Mouse (Mus musculus) urinary bladder, postnatal 14 days (tissue): ENCODE measurements around the gene Gli3.

ENCODE experiments used
- DNase-seq: peaks from one replicate; pipeline ENCODE4 v3.0.0; 2021; ENCODE audit warnings: low spot score

The Gli3 gene

GRCm38 (mm10) chr13:15488065-15488464, 25.0 kb downstream of the Gli3 start:
- no peak for DNase-seq

- DNase-seq, result no peak
Measured at GRCm38 (mm10) chr13:15495820-15496219, 32.8 kb downstream of the Gli3 start.

- no peak for DNase-seq
Measured at GRCm38 (mm10) chr13:15498338-15498737, 35.3 kb downstream of the Gli3 start.

DNA sequence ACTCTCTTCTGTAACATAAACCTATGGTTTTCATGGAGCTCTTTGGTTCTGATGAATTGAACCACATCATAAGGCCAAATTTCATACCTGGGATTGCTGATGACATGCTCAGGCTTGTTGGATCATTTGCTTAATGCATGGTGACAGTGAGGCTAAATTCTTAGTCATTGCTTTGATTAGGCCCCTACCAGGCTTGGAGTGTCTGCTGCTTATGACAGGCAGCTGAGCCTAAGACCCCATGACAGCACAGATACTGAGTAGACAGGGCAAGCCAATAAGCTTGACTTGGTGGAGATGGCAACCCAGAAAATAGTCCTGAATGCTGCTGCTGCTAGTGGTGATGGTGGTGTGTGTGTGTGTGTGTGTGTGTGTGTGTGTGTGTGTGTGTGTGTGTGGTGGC, 47.9 kb downstream of the Gli3 start:
- DNase-seq, result no peak

DNA sequence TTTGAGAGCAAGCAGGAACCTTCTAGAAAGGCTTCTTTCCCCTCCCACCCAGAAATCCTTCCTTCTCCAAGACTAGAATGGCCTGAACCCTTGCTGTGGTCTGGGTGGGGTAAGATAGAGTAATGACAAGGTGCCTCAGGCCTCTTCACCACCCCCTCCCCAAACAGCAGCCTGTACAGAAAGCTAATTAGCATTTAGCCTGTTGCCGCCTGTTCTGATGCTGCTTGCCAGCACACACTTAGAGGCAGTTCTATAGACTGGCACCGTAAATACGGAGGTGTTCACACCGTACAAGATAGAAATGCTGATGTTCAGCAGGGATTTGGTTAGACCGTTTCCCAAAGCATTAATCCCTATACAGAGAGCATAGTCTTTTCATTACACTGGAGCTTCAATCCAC, 50.1 kb downstream of the Gli3 start:
- no peak for DNase-seq

DNA sequence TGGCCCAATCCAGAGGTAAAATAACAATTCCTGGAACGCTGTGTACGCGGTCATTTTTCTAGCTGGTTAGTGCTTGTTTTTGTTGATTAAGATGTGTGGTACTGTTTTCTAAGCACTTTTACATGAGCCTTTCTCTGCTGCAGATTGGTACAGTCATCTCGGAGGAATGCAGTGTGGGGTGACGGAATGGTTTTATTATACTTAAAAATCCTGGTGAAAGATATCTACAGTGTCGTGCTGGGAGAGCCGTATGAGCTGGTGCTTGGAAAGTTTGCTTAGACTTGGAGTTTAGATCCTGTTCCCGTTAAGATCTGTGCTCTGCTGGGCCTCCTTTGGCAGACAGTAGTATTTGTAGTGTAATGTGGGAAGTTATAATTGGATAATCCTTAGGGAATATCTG, 51.0 kb downstream of the Gli3 start:
- DNase-seq, result peak; percentile 13

DNA sequence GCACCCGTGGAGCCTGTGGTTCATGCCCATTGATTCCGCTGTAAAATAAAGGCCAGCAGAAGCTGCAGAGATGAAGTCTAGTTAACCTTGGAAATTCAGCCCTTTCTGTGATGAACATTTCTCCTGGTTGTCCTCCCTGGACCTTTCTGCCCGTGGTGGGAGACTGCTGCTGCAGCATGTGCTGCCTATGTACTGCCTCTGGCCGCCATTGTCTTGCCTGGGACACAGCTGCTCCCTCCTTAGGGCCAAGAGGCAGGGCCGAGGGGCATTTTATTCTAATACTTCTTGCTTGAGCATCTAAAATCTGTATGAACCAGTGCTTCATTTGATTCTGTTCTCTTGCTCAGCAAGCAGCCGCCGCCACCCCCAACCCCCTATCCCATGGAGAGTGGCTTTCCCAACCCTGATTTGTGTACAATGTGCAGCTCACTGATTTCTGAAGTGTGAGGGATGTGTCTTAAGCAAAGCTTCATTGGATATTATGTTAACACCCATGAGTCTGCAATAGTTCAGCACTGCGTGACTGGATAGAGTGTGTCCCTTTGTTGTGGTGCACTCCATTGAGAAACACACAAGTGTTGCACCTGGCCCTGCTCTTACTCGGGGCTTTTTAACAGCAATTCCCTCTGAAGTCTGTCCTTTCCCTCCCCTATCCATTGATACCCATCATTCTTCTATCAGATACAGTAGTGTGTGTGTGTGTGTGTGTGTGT, 54.2 kb downstream of the Gli3 start:
- no peak for DNase-seq

GRCm38 (mm10) chr13:15520353-15520752, 57.3 kb downstream of the Gli3 start:
- DNase-seq, result no peak

- no peak for DNase-seq
Measured at GRCm38 (mm10) chr13:15522153-15522552, 59.1 kb downstream of the Gli3 start.

GRCm38 (mm10) chr13:15524208-15524607, 61.2 kb downstream of the Gli3 start:
- DNase-seq, result no peak

DNA sequence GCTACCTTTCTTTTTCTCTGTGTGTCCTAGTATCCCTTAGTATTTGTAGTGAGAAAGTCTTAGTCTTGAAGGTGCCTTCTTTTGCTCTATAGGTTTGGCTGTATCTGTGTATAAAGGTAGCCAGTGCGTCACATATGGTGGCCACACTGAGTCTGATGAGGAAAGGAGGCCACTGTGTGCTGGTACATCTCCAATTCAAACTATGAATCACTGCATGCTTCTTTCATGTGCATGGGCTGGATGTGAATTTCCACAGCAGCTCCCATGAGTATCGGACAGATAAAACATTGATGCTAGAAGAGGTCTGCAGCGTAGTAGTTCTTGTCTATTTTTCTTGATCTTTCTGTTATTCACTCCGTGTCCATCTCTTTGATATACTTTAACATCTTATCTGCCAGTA, 63.7 kb downstream of the Gli3 start:
- no peak for DNase-seq

- no peak for DNase-seq
Measured at GRCm38 (mm10) chr13:15531568-15531967, 68.5 kb downstream of the Gli3 start.

- no peak for DNase-seq
Measured at GRCm38 (mm10) chr13:15537206-15537605, 74.2 kb downstream of the Gli3 start.

DNA sequence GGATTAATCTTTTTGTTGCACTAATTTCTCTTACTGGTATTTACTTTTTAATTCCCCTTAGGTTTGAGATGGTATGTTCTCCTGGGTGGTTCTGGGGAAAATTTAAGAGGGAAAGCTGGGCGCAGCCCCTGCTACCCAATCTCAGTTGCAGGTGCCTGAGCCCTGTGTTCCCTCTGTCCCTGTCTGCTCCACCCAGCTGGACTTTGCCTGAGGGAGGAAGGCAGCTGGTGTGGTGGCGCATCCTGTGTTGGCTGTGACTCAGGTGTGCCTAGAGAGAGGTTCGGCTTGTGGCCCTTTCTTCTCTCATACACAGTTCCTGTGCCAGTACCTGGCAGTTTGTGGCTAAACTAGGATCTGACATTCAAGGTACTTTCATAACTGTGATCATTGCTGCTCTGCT, 74.6 kb downstream of the Gli3 start:
- DNase-seq, result peak; percentile 20

GRCm38 (mm10) chr13:15538389-15538788, 75.4 kb downstream of the Gli3 start:
- peak; percentile 32 for DNase-seq

- DNase-seq, result no peak
Measured at GRCm38 (mm10) chr13:15542053-15542452, 79.0 kb downstream of the Gli3 start.

DNA sequence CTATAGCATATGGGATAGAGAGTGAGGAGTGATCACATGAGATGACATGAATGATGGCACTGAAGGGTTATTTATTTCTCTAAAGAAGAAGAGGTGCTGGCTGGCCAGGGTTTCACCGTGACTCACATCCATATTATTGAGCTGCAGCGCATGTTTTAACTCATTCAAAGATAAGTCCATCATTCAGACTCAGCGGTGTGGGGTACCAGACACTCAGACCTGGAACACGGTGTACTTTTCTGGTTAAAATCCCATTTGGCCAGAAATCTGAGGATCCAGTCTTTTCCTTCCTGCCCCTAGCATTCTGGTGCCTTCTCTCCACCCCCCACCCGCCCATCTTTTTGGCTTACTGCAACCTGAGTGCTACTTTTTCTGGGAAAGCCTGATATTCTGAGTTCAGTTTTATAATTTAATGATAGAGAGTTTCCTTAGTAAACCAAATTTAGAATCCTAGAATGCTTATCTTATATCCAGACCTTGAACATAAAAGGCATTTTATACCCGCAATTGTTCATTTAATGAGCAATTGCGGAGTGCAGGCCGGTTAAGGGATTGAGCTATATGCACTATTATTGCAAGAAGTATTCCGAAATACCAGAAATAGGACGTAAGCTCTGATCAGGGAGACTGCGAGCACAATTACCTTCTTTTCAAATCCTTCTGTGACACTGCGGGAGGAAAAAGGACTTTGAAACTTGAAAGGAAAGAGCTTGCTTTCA, 80.3 kb downstream of the Gli3 start:
- DNase-seq, result no peak

GRCm38 (mm10) chr13:15543888-15544640, 81.0 kb downstream of the Gli3 start:
- DNase-seq, result no peak

GRCm38 (mm10) chr13:15545346-15545896, 82.4 kb downstream of the Gli3 start:
- DNase-seq, result no peak

DNA sequence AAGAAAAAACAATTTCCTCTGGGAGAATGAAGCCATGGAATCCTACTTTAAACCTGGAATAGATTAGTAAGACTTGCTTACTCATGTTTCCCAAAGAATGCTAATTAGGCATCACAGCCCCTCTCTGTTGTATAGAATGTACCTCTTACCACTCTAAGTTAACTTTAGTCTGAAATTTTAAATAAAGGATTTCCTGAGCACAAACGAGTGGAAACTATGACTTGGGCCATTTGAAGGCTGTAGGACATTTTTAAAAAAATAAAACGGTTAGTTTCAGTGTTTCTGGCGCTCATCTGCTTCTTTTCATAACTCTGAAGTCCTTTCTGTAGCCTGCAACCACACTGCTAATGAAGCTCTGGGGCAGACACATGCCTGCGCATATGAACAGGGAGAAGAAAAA, 83.2 kb downstream of the Gli3 start:
- no peak for DNase-seq

DNA sequence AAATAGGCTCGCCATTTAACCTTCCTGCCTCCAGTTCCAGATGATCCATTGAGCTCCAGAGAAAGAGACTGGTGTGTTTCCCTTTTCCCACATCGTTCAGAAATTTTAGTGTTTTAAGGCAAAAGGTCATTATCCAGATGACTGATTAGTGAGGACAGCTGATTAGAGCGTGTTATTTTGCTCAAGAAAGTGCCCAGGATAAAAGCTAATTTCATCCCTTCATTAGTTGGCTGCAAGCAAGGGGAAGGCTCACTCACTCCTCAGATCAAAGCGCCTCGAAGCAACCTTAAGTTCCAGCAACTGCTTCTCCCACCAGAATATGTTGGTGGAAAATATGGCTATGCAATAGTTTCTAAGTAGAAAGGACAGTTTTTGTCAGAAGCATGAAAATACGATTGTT, 86.4 kb downstream of the Gli3 start:
- no peak for DNase-seq

GRCm38 (mm10) chr13:15550027-15550602, 87.1 kb downstream of the Gli3 start:
- no peak for DNase-seq
